Mouse (Mus musculus) urinary bladder, adult 2 months (tissue): ENCODE results near the gene Hmx1. TPM values are rescaled to one million over a fixed set of nuclear protein-coding genes. Genes with fewer than 3 reads are reported as not detected.

Source experiments
- polyA plus RNA-seq: library from polyadenylated mRNA; depleted of rRNA; stranded (reverse); fragments of >200 nt; gene quantifications from 2 replicates; pipeline ENCODE4 v1.2.3, GENCODE M21; 2012; rRNA removed

Gene Hmx1
- polyA plus RNA-seq, 1 experiment, result not detected

Other genes starting within 250 kb of the Hmx1 start
- 0.33 and 0.34 TPM in 2 replicates for gene Adra2c, start 110.8 kb upstream of the Hmx1 start, polyA plus RNA-seq
- gene Cpz, start 136.6 kb downstream of the Hmx1 start, polyA plus RNA-seq, result 36.1 and 38.1 TPM in 2 replicates
- 4.3 and 5.4 TPM in 2 replicates for gene Trmt44, start 186.0 kb downstream of the Hmx1 start, polyA plus RNA-seq
- gene Acox3, start 193.9 kb downstream of the Hmx1 start, polyA plus RNA-seq, result 30.1 and 35.0 TPM in 2 replicates